Mouse (Mus musculus): Measurements from ENCODE around the gene Rpp30.

GRCm38 (mm10) chr19:36046046-36046445 is 37.5 kb upstream of the Rpp30 start:
- TF ChIP-seq POLR2A (IDR thresholded peaks at IDR 0.05; ENCODE audit: borderline replicate concordance, low read depth, low read length) (no peak), CTCF (IDR thresholded peaks at IDR 0.05; ENCODE audit: low read depth, low read length) (no peak)

Data from bone marrow macrophage, adult 2 months (primary cell).